Mouse (Mus musculus): ENCODE results near the gene C130032M10Rik. TPM values are rescaled to one million over a fixed set of nuclear protein-coding genes. Genes with fewer than 3 reads are reported as not detected.

C130032M10Rik gene
- polyA plus RNA-seq, 1 experiment, result not detected

GRCm38 (mm10) chr9:114543882-114544753 lies 28.6 kb downstream of the C130032M10Rik start:
- Histone ChIP-seq H3K4me3 (replicated peaks; ENCODE audit: extremely low read depth, low read depth, low read length) (no peak overlapping the region), H3K4me1 (ENCODE audit: control insufficient read depth, insufficient read depth, low read length) (no peaks in the 10 kb centered on the region)
- WGBS, result 65% methylated on average over 17 of the region's 17 CpGs
- TF ChIP-seq POLR2A (IDR thresholded peaks at IDR 0.05; ENCODE audit: borderline replicate concordance, extremely low read depth, low read depth, low read length) (no peak), CTCF (IDR thresholded peaks at IDR 0.05; ENCODE audit: insufficient read depth, low read length) (no peak)
- no peak for DNase-seq

DNA sequence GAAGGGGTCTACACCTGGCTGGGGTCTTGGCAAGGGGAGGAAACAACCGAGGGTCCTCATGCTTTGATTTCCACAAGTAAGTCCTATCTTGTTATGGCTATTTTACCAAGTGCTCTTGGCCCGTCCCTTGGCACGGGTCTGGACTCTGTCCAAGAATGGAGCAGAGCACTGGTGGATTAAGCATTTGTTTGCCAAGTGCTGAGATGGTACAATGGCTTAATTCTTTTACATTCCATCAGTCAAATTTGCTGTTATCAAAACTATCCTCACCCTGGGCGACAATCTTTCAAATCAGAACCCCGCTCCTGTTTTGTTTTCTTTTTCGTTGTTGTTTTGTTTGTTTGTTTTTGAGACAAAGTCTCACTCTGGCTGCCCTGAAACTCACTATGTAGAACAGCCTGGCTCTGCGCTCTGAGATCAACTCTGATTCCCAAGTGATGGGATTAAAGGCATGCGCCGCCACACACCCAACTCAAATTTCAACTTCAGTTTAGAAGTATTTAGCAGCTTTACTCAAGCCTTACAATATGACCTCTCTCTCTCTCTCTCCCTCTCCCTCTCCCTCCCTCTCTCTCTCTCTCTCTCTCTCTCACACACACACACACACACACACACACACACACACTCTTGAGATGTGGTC lies 29.4 kb downstream of the C130032M10Rik start:
- WGBS, result 43% methylated on average over 9 of the region's 9 CpGs
- no peak for DNase-seq
- Histone ChIP-seq H3K4me3 (replicated peaks; ENCODE audit: extremely low read depth, low read depth, low read length) (no peak overlapping the region), H3K4me1 (ENCODE audit: control insufficient read depth, insufficient read depth, low read length) (no peaks in the 10 kb centered on the region)
- no peak for TF ChIP-seq POLR2A (IDR thresholded peaks at IDR 0.05; ENCODE audit: borderline replicate concordance, extremely low read depth, low read depth, low read length)
- TF ChIP-seq CTCF (IDR thresholded peaks at IDR 0.05; ENCODE audit: insufficient read depth, low read length), result no peak

DNA sequence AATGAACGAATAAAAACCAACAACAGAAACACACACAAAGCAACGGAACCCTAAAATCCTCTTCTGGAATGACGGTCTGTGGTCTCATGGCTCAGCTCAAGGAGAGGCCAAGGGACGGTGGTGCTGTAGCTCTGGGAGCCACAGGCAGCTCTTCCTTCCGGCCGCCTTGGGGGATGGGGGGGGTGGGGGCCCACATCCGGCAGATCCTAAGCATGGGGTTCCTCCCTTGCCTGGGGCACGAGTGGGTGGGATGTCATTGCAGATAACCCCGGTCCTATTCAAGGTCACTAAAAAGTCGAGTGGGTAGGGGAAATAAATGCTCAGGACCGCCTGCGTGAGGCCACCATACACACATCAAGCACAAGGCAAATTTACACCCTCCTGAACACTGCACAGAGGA lies 31.3 kb downstream of the C130032M10Rik start:
- 49% methylated on average over 12 of the region's 12 CpGs for WGBS
- DNase-seq, result no peak
- Histone ChIP-seq H3K4me1 (ENCODE audit: control insufficient read depth, insufficient read depth, low read length) (no peaks in the 10 kb centered on the region), H3K4me3 (replicated peaks; ENCODE audit: extremely low read depth, low read depth, low read length) (no peak overlapping the region)
- TF ChIP-seq POLR2A (IDR thresholded peaks at IDR 0.05; ENCODE audit: borderline replicate concordance, extremely low read depth, low read depth, low read length) (no peak), CTCF (IDR thresholded peaks at IDR 0.05; ENCODE audit: insufficient read depth, low read length) (no peak)

- H3K4me1 ChIP-seq (ENCODE audit: control insufficient read depth, insufficient read depth, low read length), result no peaks in the 10 kb centered on the region
- no peak for DNase-seq
Measured at GRCm38 (mm10) chr9:114547643-114548077, 32.2 kb downstream of the C130032M10Rik start.

DNA sequence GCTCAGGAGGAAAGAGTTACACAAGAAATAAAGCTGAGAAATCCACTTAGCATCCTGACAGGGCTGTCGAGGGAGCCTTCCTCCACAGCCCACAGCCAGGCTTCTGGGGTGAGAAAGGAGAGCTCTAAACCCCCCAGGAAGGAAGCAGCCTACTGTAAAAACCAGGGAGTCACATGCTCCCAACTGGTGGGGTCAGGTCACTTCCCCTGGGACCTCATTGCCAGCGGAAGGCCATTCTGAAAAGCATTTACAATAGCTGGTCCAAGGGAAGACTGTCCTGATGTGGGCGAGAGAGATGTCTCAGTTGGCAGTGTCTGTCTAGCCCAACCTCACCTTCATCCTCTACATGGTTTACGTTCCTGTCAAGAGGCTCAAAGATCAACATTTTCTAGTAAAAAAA lies 33.0 kb downstream of the C130032M10Rik start:
- DNase-seq, result no peak
- no peaks in the 10 kb centered on the region for H3K4me1 ChIP-seq (ENCODE audit: control insufficient read depth, insufficient read depth, low read length)
- 50% methylated on average over 4 of the region's 4 CpGs for WGBS
- TF ChIP-seq POLR2A (IDR thresholded peaks at IDR 0.05; ENCODE audit: borderline replicate concordance, extremely low read depth, low read depth, low read length) (no peak), CTCF (IDR thresholded peaks at IDR 0.05; ENCODE audit: insufficient read depth, low read length) (no peak)
- H3K4me3 ChIP-seq (replicated peaks; ENCODE audit: extremely low read depth, low read depth, low read length), result no peak overlapping the region

More at GRCm38 (mm10) chr9:114547643-114548077, 32.2 kb downstream of the C130032M10Rik start:
- WGBS, result 67% methylated on average over 6 of the region's 6 CpGs
- H3K4me3 ChIP-seq (replicated peaks; ENCODE audit: extremely low read depth, low read depth, low read length), result no peak overlapping the region
- TF ChIP-seq CTCF (IDR thresholded peaks at IDR 0.05; ENCODE audit: insufficient read depth, low read length) (no peak), POLR2A (IDR thresholded peaks at IDR 0.05; ENCODE audit: borderline replicate concordance, extremely low read depth, low read depth, low read length) (no peak)

DNA sequence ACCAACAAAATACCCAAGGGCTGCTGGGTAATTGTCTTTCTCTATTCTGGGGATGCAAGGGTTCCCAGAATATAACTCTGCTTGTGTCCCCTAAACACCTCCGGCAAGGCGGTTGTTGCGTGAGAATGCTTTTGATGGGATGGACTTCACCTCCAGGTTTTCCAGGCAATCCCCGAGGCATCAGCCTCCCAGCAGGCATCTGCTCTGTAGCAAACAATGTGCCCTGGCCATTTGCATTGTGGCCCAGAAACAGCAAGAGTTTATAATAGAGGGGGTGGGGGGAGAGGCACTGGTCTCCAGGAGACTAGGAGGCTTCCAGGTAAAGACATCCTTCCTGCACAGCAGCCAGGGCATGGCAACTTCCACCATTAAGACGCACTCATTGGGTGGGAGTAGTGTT lies 33.6 kb downstream of the C130032M10Rik start:
- WGBS, result 86% methylated on average over 5 of the region's 5 CpGs
- Histone ChIP-seq H3K4me1 (ENCODE audit: control insufficient read depth, insufficient read depth, low read length) (no peaks in the 10 kb centered on the region), H3K4me3 (replicated peaks; ENCODE audit: extremely low read depth, low read depth, low read length) (no peak overlapping the region)
- TF ChIP-seq POLR2A (IDR thresholded peaks at IDR 0.05; ENCODE audit: borderline replicate concordance, extremely low read depth, low read depth, low read length) (no peak), CTCF (IDR thresholded peaks at IDR 0.05; ENCODE audit: insufficient read depth, low read length) (no peak)
- DNase-seq, result no peak

GRCm38 (mm10) chr9:114550033-114550432 lies 34.5 kb downstream of the C130032M10Rik start:
- no peak for DNase-seq
- TF ChIP-seq POLR2A (IDR thresholded peaks at IDR 0.05; ENCODE audit: borderline replicate concordance, extremely low read depth, low read depth, low read length), result no peak
- no peak for TF ChIP-seq CTCF (IDR thresholded peaks at IDR 0.05; ENCODE audit: insufficient read depth, low read length)
- no peaks in the 10 kb centered on the region for H3K4me1 ChIP-seq (ENCODE audit: control insufficient read depth, insufficient read depth, low read length)
- no peak overlapping the region for H3K4me3 ChIP-seq (replicated peaks; ENCODE audit: extremely low read depth, low read depth, low read length)
- 35% methylated on average over 6 of the region's 6 CpGs for WGBS

DNA sequence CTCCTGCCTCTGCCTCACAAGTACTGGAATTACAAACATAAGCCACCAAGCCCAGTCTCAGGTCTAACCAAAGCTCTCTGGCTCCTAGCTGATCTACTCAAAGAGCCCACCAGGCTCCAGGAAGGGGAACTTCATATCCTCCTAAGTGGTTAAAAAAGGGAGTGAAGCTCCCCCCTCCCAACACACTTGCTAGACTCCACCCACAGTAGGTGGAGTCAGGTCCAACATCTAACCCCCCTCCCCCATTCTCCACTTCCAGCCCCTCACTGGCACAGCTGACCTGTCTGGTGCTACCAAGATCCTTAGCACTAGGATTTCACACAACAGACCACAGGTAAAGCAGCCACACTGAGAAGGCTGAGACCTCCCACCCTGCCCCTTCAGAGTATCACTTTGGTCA lies 38.3 kb downstream of the C130032M10Rik start:
- TF ChIP-seq CTCF (IDR thresholded peaks at IDR 0.05; ENCODE audit: insufficient read depth, low read length) (no peak), POLR2A (IDR thresholded peaks at IDR 0.05; ENCODE audit: borderline replicate concordance, extremely low read depth, low read depth, low read length) (no peak)
- Histone ChIP-seq H3K4me1 (ENCODE audit: control insufficient read depth, insufficient read depth, low read length) (no peaks in the 10 kb centered on the region), H3K4me3 (replicated peaks; ENCODE audit: extremely low read depth, low read depth, low read length) (no peak overlapping the region)
- no peak for DNase-seq

GRCm38 (mm10) chr9:114554355-114554979 lies 39.0 kb downstream of the C130032M10Rik start:
- Histone ChIP-seq H3K4me3 (replicated peaks; ENCODE audit: extremely low read depth, low read depth, low read length) (no peak overlapping the region), H3K4me1 (ENCODE audit: control insufficient read depth, insufficient read depth, low read length) (no peaks in the 10 kb centered on the region)
- DNase-seq, result no peak
- TF ChIP-seq POLR2A (IDR thresholded peaks at IDR 0.05; ENCODE audit: borderline replicate concordance, extremely low read depth, low read depth, low read length) (no peak), CTCF (IDR thresholded peaks at IDR 0.05; ENCODE audit: insufficient read depth, low read length) (no peak)
- 64% methylated on average over 5 of the region's 5 CpGs for WGBS
